Mouse (Mus musculus) kidney, embryonic 16.5 days (tissue): ENCODE data around the gene P2rx1. TPM values are rescaled to one million over a fixed set of nuclear protein-coding genes. Genes with fewer than 3 reads are reported as not detected.

Source experiments
- ATAC-seq: fragments of 200-750 bp; cut with Nextera tagmentation; 2 replicates; pipeline ENCODE4 v1.8.0; 2017; ENCODE audit warnings: moderate TSS enrichment; ENCODE audit not compliant: low FRiP score, low TSS enrichment
- H3K27ac ChIP-seq: fragments of 300-500 bp; sonication (generic); 2 replicates; pipeline ENCODE4 v1.5.1; 2014; ENCODE audit warnings: low read length
- H3K27me3 ChIP-seq: fragments of 300-500 bp; sonication (generic); 2 replicates; pipeline ENCODE4 v1.6.1; 2014; ENCODE audit warnings: low read length, control low read depth, mixed read lengths; ENCODE audit not compliant: insufficient read depth
- H3K36me3 ChIP-seq: fragments of 300-500 bp; sonication (generic); 2 replicates; pipeline ENCODE4 v1.6.1; 2014; ENCODE audit warnings: low read length, control low read depth, mixed read lengths; ENCODE audit not compliant: insufficient read depth
- H3K4me1 ChIP-seq: fragments of 300-500 bp; sonication (generic); 2 replicates; pipeline ENCODE4 v1.6.1; 2014; ENCODE audit warnings: low read length, control low read depth, mixed read lengths; ENCODE audit not compliant: insufficient read depth
- H3K4me2 ChIP-seq: fragments of 300-500 bp; sonication (generic); replicated peaks from 2 replicates; pipeline ENCODE4 v1.6.1; 2014; ENCODE audit warnings: low read depth, low read length
- H3K4me3 ChIP-seq: fragments of 300-500 bp; sonication (generic); 2 replicates; pipeline ENCODE4 v1.5.1; 2014; ENCODE audit warnings: mild to moderate bottlenecking, low read length
- H3K9ac ChIP-seq: fragments of 300-500 bp; sonication (generic); replicated peaks from 2 replicates; pipeline ENCODE4 v1.6.1; 2014; ENCODE audit warnings: low read length
- H3K9me3 ChIP-seq: fragments of 300-500 bp; sonication (generic); 2 replicates; pipeline ENCODE4 v1.6.1; 2016; ENCODE audit warnings: low read length, control low read depth
- WGBS: fragments of 180-500 bp; shearing (Covaris S2); extraction: QIAGEN DNeasy Blood & Tissue Kit; methylation state at CpG from one replicate; pipeline ENCODE4 v1.1.7; 2014; 5-methylcytosine and 5-hydroxymethylcytosine counted together
- microRNA-seq: library from miRNA; unstranded; fragments of <30 nt; microRNA quantifications from one replicate; pipeline ENCODE4, GENCODE M21; 2016
- polyA plus RNA-seq: library from polyadenylated mRNA; unstranded; fragments of >200 nt; fragmentation: Nextera tagmentation; extraction: Ambion mirVana; gene quantifications from 2 replicates; pipeline ENCODE4 v1.2.1, GENCODE M21; 2015

The P2rx1 gene
- polyA plus RNA-seq, 1 experiment from 2014 or later: 3.1 TPM

GRCm38 (mm10) chr11:73052795-73053194 is 53.9 kb downstream of the P2rx1 start:
- Histone ChIP-seq H3K4me3 (no peak overlapping the region), H3K9ac (no peak overlapping the region), H3K27me3 (no peaks in the 10 kb centered on the region), H3K27ac (no peak overlapping the region), H3K4me1 (peaks cover 13% of the 10 kb centered on the region), H3K36me3 (peaks cover 39% of the 10 kb centered on the region), H3K4me2 (no peak overlapping the region), H3K9me3 (no peaks in the 10 kb centered on the region)
- WGBS: 82% methylated on average over 1 of the region's 1 CpGs
- no peak for ATAC-seq

DNA sequence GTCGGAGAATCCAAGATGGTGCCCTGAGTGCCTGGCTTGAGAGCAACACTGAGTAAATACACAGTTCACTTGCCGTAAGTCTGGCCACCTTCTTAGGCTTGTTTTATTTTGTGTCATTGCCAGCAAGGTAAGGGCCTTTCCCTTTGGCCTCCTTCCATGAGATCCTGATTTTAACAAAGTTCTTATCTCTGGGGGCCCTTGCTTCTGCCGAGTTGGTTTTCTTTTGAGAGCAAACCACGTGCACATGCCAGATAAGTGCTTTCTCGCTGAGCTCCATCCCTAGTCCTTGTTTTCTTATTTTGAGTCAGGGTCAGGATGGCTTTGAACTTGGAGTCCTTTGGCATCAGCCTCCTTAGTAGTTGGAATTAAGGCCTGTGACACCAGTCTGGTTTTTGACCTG is 58.8 kb downstream of the P2rx1 start:
- Histone ChIP-seq H3K4me1 (no peaks in the 10 kb centered on the region), H3K27me3 (no peaks in the 10 kb centered on the region), H3K4me3 (no peak overlapping the region), H3K4me2 (no peak overlapping the region), H3K9ac (no peak overlapping the region), H3K9me3 (no peaks in the 10 kb centered on the region), H3K36me3 (peaks cover 42% of the 10 kb centered on the region), H3K27ac (no peak overlapping the region)
- 89% methylated on average over 5 of the region's 5 CpGs for WGBS
- ATAC-seq: no peak

DNA sequence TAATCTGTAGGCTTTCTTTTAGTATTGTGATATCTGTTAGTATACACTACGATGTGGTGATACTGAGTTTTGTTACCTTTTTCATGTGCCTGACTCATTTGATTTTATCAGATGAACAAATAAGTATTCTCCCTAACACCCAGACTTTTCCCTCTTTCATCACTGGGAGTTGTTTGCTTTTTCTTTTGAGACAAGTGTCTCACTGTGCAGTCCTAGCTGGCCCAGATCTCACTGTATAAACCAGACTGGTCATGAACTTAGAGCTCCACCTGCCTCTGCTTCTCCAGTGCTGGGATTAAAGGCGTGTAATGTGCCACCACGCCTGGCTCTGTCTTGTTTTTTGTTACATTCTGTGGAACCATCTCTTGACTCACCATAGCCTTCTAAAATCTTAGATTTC is 60.7 kb downstream of the P2rx1 start:
- no peaks in the 10 kb centered on the region for H3K27me3 ChIP-seq
- no peaks in the 10 kb centered on the region for H3K9me3 ChIP-seq

GRCm38 (mm10) chr11:73061413-73061812 is 62.5 kb downstream of the P2rx1 start:
- Histone ChIP-seq H3K9ac (no peak overlapping the region), H3K9me3 (no peaks in the 10 kb centered on the region), H3K27ac (no peak overlapping the region), H3K27me3 (no peaks in the 10 kb centered on the region), H3K36me3 (peaks cover 27% of the 10 kb centered on the region), H3K4me3 (no peak overlapping the region), H3K4me1 (no peaks in the 10 kb centered on the region), H3K4me2 (no peak overlapping the region)
- ATAC-seq: no peak
- WGBS: 90% methylated on average over 3 of the region's 3 CpGs

More for the DNA sequence above, 60.7 kb downstream of the P2rx1 start:
- H3K4me3 ChIP-seq: no peak overlapping the region
- ATAC-seq: no peak
- H3K4me1 ChIP-seq: no peaks in the 10 kb centered on the region
- peaks cover 29% of the 10 kb centered on the region for H3K36me3 ChIP-seq
- H3K4me2 ChIP-seq: no peak overlapping the region
- no peak overlapping the region for H3K27ac ChIP-seq
- 90% methylated on average over 3 of the region's 3 CpGs for WGBS
- H3K9ac ChIP-seq: no peak overlapping the region

Small RNA genes within 50 kb of the gene (microRNA-seq; reads per million reads assigned to microRNA genes)
- gene Gm44467: not detected

Other genes with a start within 250 kb of the P2rx1 start
- gene Cyb5d2, start 203.0 kb upstream of the P2rx1 start, polyA plus RNA-seq: 6.7 and 7.5 TPM in 2 replicates
- 8.8 and 9.5 TPM in 2 replicates for gene Zzef1, start 202.9 kb upstream of the P2rx1 start, polyA plus RNA-seq
- 5.4 and 5.9 TPM in 2 replicates for gene Atp2a3, start 37.9 kb upstream of the P2rx1 start, polyA plus RNA-seq
- 7.4 and 7.7 TPM in 2 replicates for gene Camkk1, start 19.9 kb downstream of the P2rx1 start, polyA plus RNA-seq
- gene Ncbp3, start 48.7 kb downstream of the P2rx1 start, polyA plus RNA-seq: 11.1 and 12.7 TPM in 2 replicates
- 0.24 and 0.44 TPM in 2 replicates for gene Itgae, start 91.5 kb downstream of the P2rx1 start, polyA plus RNA-seq
- 16.9 and 18.5 TPM in 2 replicates for gene Haspin, start 139.2 kb downstream of the P2rx1 start, polyA plus RNA-seq
- gene P2rx5, start 161.3 kb downstream of the P2rx1 start, polyA plus RNA-seq: 0.81 TPM in 2 replicates
- gene Emc6, start 177.9 kb downstream of the P2rx1 start, polyA plus RNA-seq: 121 and 123 TPM in 2 replicates
- 231 and 251 TPM in 2 replicates for gene Tax1bp3, start 178.0 kb downstream of the P2rx1 start, polyA plus RNA-seq
- gene Ctns, start 199.9 kb downstream of the P2rx1 start, polyA plus RNA-seq: 21.5 and 22.4 TPM in 2 replicates
- 2.4 and 2.6 TPM in 2 replicates for gene Shpk, start 200.4 kb downstream of the P2rx1 start, polyA plus RNA-seq
- gene Trpv1, start 235.2 kb downstream of the P2rx1 start, polyA plus RNA-seq: 0.24 TPM in 1 of 2 replicates, not detected in the other